Mouse (Mus musculus): ENCODE data around the gene Alb.

- TF ChIP-seq CTCF (IDR thresholded peaks at IDR 0.05; ENCODE audit: low read depth) (no peak), EP300 (optimal IDR thresholded peaks at IDR 0.05) (no peak)
Measured at GRCm38 (mm10) chr5:90458727-90459126, 2.0 kb upstream of the Alb start.

All from stomach, postnatal 0 days (tissue).